Mouse (Mus musculus) hindbrain, embryonic 14.5 days (tissue): ENCODE results near the gene Ttc33. TPM values are rescaled to one million over a fixed set of nuclear protein-coding genes. Genes with fewer than 3 reads are reported as not detected.
A peak's percentile ranks its signal among the peaks of the same experiment; 100 is the strongest.

Experiments used
- ATAC-seq: fragments of 200-750 bp; cut with Nextera tagmentation; 2 replicates; pipeline ENCODE4 v1.8.0; 2017; ENCODE audit warnings: moderate number of reproducible peaks, mild to moderate bottlenecking, moderate TSS enrichment, moderate library complexity; ENCODE audit not compliant: low FRiP score
- DNase-seq: peaks from one replicate; pipeline ENCODE4 v3.0.0-alpha.2; 2015; ENCODE audit warnings: low spot score
- H3K27ac ChIP-seq: fragments of 300-500 bp; sonication (generic); 2 replicates; pipeline ENCODE4 v1.5.1; 2014; ENCODE audit warnings: mild to moderate bottlenecking, moderate library complexity
- H3K27me3 ChIP-seq: fragments of 300-500 bp; sonication (generic); 2 replicates; pipeline ENCODE4 v1.6.1; 2014; ENCODE audit warnings: mild to moderate bottlenecking, low read length, mixed read lengths; ENCODE audit not compliant: control insufficient read depth, insufficient read depth
- H3K36me3 ChIP-seq: fragments of 300-500 bp; sonication (generic); replicated peaks from 2 replicates; pipeline ENCODE4 v1.6.1; 2014; ENCODE audit not compliant: control insufficient read depth, insufficient read depth
- H3K4me1 ChIP-seq: fragments of 300-500 bp; sonication (generic); replicated peaks from 2 replicates; pipeline ENCODE4 v1.6.1; 2014; ENCODE audit warnings: antibody characterized with exemption, low read length, mixed read lengths; ENCODE audit not compliant: control insufficient read depth, insufficient read depth
- H3K4me2 ChIP-seq: fragments of 300-500 bp; sonication (generic); replicated peaks from 2 replicates; pipeline ENCODE4 v1.6.1; 2014; ENCODE audit warnings: mild to moderate bottlenecking, moderate library complexity
- H3K4me3 ChIP-seq: fragments of 300-500 bp; sonication (generic); replicated peaks from 2 replicates; pipeline ENCODE4 v1.5.1; 2014; ENCODE audit warnings: mild to moderate bottlenecking, low read length
- H3K9ac ChIP-seq: fragments of 300-500 bp; sonication (generic); 2 replicates; pipeline ENCODE4 v1.6.1; 2014
- H3K9me3 ChIP-seq: fragments of 300-500 bp; sonication (generic); 2 replicates; pipeline ENCODE4 v1.6.1; 2016; ENCODE audit warnings: low read length; ENCODE audit not compliant: control insufficient read depth
- WGBS: fragments of 180-500 bp; shearing (Covaris S2); extraction: QIAGEN DNeasy Blood & Tissue Kit; methylation state at CpG from one replicate; pipeline ENCODE4 v1.1.7; 2014; 5-methylcytosine and 5-hydroxymethylcytosine counted together
- polyA plus RNA-seq: library from polyadenylated mRNA; unstranded; fragments of >200 nt; fragmentation: Nextera tagmentation; extraction: Ambion mirVana; gene quantifications from 2 replicates; pipeline ENCODE4 v1.2.1, GENCODE M21; 2014

The Ttc33 gene
- 58.7 and 61.0 TPM in 2 replicates for polyA plus RNA-seq

GRCm38 (mm10) chr15:5185366-5186292 is at the start of gene Ttc33:
Gene Ttc33, plus strand, starts transcription at chr15:5185525.
- Histone ChIP-seq H3K9ac (peak within 1 kb of the TSS; percentile 82), H3K4me1 (peaks cover 13% of the 10 kb centered on the region; the same call in 1 of the 2 replicates), H3K27me3 (no peaks in the 10 kb centered on the region), H3K9me3 (no peaks in the 10 kb centered on the region), H3K27ac (peak within 1 kb of the TSS; percentile 78), H3K4me2 (peak within 1 kb of the TSS; percentile 91), H3K4me3 (peak within 1 kb of the TSS; percentile 91), H3K36me3 (peaks cover 10% of the 10 kb centered on the region)
- DNase-seq (peak; percentile 83), ATAC-seq (peak; percentile 89)
- WGBS: under 1% methylated on average over 55 of the region's 55 CpGs

GRCm38 (mm10) chr15:5138021-5138856 is 47.1 kb upstream of the Ttc33 start:
- H3K4me1 ChIP-seq: no peaks in the 10 kb centered on the region
- WGBS: 67% methylated on average over 9 of the region's 9 CpGs
- no peak overlapping the region for H3K27ac ChIP-seq
- H3K9ac ChIP-seq: no peak overlapping the region
- H3K9me3 ChIP-seq: no peaks in the 10 kb centered on the region
- DNase-seq (peak; percentile 33), ATAC-seq (peak; percentile 69; the same call in 1 of the 2 replicates)
- H3K36me3 ChIP-seq: no peaks in the 10 kb centered on the region
- H3K4me3 ChIP-seq: no peak overlapping the region
- H3K27me3 ChIP-seq: no peaks in the 10 kb centered on the region
- H3K4me2 ChIP-seq: no peak overlapping the region

- Histone ChIP-seq H3K9me3 (no peaks in the 10 kb centered on the region), H3K4me3 (no peak overlapping the region), H3K9ac (no peak overlapping the region), H3K27me3 (no peaks in the 10 kb centered on the region), H3K27ac (no peak overlapping the region), H3K4me1 (no peaks in the 10 kb centered on the region), H3K36me3 (no peaks in the 10 kb centered on the region), H3K4me2 (no peak overlapping the region)
- no peak for DNase-seq
- 90% methylated on average over 2 of the region's 2 CpGs for WGBS
- no peak for ATAC-seq
These were observed 46.0 kb upstream of the Ttc33 start for GRCm38 (mm10) chr15:5139366-5139765.

- Histone ChIP-seq H3K9me3 (no peaks in the 10 kb centered on the region), H3K27me3 (no peaks in the 10 kb centered on the region), H3K9ac (no peak overlapping the region), H3K4me2 (no peak overlapping the region), H3K36me3 (no peaks in the 10 kb centered on the region), H3K4me1 (peaks cover 3% of the 10 kb centered on the region), H3K27ac (no peak overlapping the region), H3K4me3 (no peak overlapping the region)
- ATAC-seq: no peak
- no peak for DNase-seq
- WGBS: 88% methylated on average over 7 of the region's 7 CpGs
These were observed 45.5 kb upstream of the Ttc33 start for GRCm38 (mm10) chr15:5139863-5140262.

GRCm38 (mm10) chr15:5140357-5140756 is 45.0 kb upstream of the Ttc33 start:
- no peak overlapping the region for H3K4me3 ChIP-seq
- peaks cover 8% of the 10 kb centered on the region for H3K4me1 ChIP-seq
- no peak for DNase-seq
- no peaks in the 10 kb centered on the region for H3K27me3 ChIP-seq
- H3K9me3 ChIP-seq: no peaks in the 10 kb centered on the region
- ATAC-seq: no peak
- no peak overlapping the region for H3K9ac ChIP-seq
- H3K36me3 ChIP-seq: no peaks in the 10 kb centered on the region
- no peak overlapping the region for H3K4me2 ChIP-seq
- no peak overlapping the region for H3K27ac ChIP-seq

DNA sequence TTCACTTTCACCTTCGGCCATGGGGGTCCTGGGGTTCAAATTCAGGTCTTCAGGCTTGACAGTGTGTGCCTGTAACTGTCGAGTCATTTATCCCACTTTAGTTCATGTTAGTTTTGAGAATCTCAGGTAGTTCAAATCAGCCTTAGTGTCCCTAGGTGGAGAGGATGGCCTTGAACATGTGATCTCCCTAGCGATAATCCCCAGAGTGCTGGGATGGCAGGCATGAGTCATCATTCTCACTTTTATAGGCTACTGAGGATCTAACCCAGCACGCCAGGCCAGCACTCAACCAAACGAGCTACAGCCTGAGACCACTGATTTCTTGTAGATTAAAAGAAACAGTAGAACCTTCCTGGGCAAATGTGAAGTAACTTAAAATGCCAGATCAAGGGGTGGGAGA is 43.3 kb upstream of the Ttc33 start:
- no peak for DNase-seq
- Histone ChIP-seq H3K36me3 (no peaks in the 10 kb centered on the region), H3K27ac (no peak overlapping the region), H3K4me3 (no peak overlapping the region), H3K4me2 (no peak overlapping the region), H3K27me3 (no peaks in the 10 kb centered on the region), H3K9ac (no peak overlapping the region), H3K4me1 (peaks cover 16% of the 10 kb centered on the region), H3K9me3 (no peaks in the 10 kb centered on the region)
- 72% methylated on average over 5 of the region's 5 CpGs for WGBS
- ATAC-seq: no peak

DNA sequence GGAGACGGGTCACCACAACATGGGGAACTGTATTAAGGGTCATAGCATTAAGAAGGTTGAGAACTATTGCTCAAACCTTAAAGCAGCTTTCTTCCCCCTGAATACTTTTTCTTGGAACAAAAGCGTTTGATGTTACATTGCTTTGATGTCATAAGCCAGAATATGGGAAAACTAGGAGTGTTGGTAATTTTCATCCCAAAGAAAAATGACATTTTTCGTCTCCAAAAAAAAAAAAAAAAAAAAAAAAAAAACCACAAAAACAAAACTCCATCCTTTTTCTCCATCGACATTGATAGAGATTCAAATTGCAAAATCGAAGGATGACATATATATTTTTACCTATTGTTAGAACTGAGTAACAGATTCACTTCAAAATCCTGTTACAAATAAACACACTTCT is 42.6 kb upstream of the Ttc33 start:
- no peak for ATAC-seq
- H3K9ac ChIP-seq: no peak overlapping the region
- H3K27me3 ChIP-seq: no peaks in the 10 kb centered on the region
- 78% methylated on average over 5 of the region's 5 CpGs for WGBS
- H3K4me2 ChIP-seq: peak overlapping the region; percentile 61
- peaks cover 16% of the 10 kb centered on the region for H3K4me1 ChIP-seq
- H3K36me3 ChIP-seq: no peaks in the 10 kb centered on the region
- no peaks in the 10 kb centered on the region for H3K9me3 ChIP-seq
- no peak for DNase-seq
- no peak overlapping the region for H3K27ac ChIP-seq
- H3K4me3 ChIP-seq: peak overlapping the region; percentile 84

GRCm38 (mm10) chr15:5143361-5144020 is 41.8 kb upstream of the Ttc33 start, which contains the start of gene Prkaa1:
Gene Prkaa1, plus strand, starts transcription at chr15:5143861.
- H3K4me3 ChIP-seq: peak within 1 kb of the TSS; percentile 84
- H3K36me3 ChIP-seq: no peaks in the 10 kb centered on the region
- DNase-seq: peak; percentile 76
- H3K27me3 ChIP-seq: no peaks in the 10 kb centered on the region
- under 1% methylated on average over 48 of the region's 80 CpGs for WGBS
- peaks cover 16% of the 10 kb centered on the region for H3K4me1 ChIP-seq
- peak within 1 kb of the TSS; percentile 93 for H3K27ac ChIP-seq
- H3K9me3 ChIP-seq: no peaks in the 10 kb centered on the region
- H3K4me2 ChIP-seq: peak within 1 kb of the TSS; percentile 61
- peak within 1 kb of the TSS; percentile 80 for H3K9ac ChIP-seq
- peak; percentile 94 for ATAC-seq
